In genomic region chr5:3492776-3493636, GRCm38 (mm10) we compare ENCODE assay signal across 22 mouse cellular contexts.
"Had no signal": no experiment of that assay in that cellular context is flagged by ENCODE, and none has a peak within 500 bp of the region (broad histone marks: within the 10 kb centered on the region; RNA-seq: fewer than 3 reads in every experiment).

No protein-coding gene starts in this region.

- H3K27me3 ChIP-seq: kidney, embryonic 15.5 days; limb, embryonic 12.5 days; limb, embryonic 15.5 days; liver, embryonic 12.5 days; liver, embryonic 15.5 days; megakaryocyte, embryonic 14.5 days; neural tube, embryonic 12.5 days; stomach, embryonic 15.5 days had no signal

- H3K9ac ChIP-seq: kidney, embryonic 15.5 days; limb, embryonic 12.5 days; limb, embryonic 15.5 days; liver, embryonic 12.5 days; liver, embryonic 15.5 days; neural tube, embryonic 12.5 days; stomach, embryonic 15.5 days had no signal

- H3K4me2 ChIP-seq: kidney, embryonic 15.5 days; limb, embryonic 12.5 days; limb, embryonic 15.5 days; liver, embryonic 12.5 days; liver, embryonic 15.5 days; neural tube, embryonic 12.5 days; stomach, embryonic 15.5 days had no signal

- ATAC-seq: liver, embryonic 12.5 days had no signal

- H3K4me3 ChIP-seq: kidney, embryonic 15.5 days; left cerebral cortex, adult 2 months; limb, embryonic 12.5 days; limb, embryonic 15.5 days; liver, embryonic 12.5 days; liver, embryonic 15.5 days; midbrain, embryonic 10.5 days; neural tube, embryonic 12.5 days; stomach, embryonic 15.5 days had no signal

- DNase-seq: kidney, adult 11 months; kidney, adult 8-10 months; kidney, postnatal 10 days; kidney, postnatal 36 days; layer of hippocampus, postnatal 36 days; left cerebral cortex, postnatal 4 days; lung, adult 2 months; midbrain, embryonic 14.5 days; right cerebral cortex, adult 18-20 months; right cerebral cortex, postnatal 14 days; right cerebral cortex, postnatal 4 days; thymus, postnatal 25 days had no signal

- H3K27ac ChIP-seq: kidney, embryonic 15.5 days; left cerebral cortex, adult 2 months; limb, embryonic 12.5 days; limb, embryonic 15.5 days; liver, embryonic 12.5 days; liver, embryonic 15.5 days; midbrain, embryonic 10.5 days; neural tube, embryonic 12.5 days; stomach, embryonic 15.5 days had no signal

- H3K9me3 ChIP-seq: kidney, embryonic 15.5 days; limb, embryonic 15.5 days; liver, embryonic 12.5 days; liver, embryonic 15.5 days; megakaryocyte, embryonic 14.5 days; midbrain, embryonic 10.5 days; neural tube, embryonic 12.5 days; stomach, embryonic 15.5 days had no signal

- H3K4me1 ChIP-seq: midbrain, embryonic 10.5 days; stomach, embryonic 15.5 days had no signal

- H3K36me3 ChIP-seq: kidney, embryonic 15.5 days; limb, embryonic 12.5 days; limb, embryonic 15.5 days; midbrain, embryonic 10.5 days; neural tube, embryonic 12.5 days; stomach, embryonic 15.5 days had no signal
